Mouse (Mus musculus): Measurements from ENCODE around the gene Arrb2.

- TF ChIP-seq CTCF (IDR thresholded peaks at IDR 0.05; ENCODE audit: low read depth, low read length), result no peak
- TF ChIP-seq POLR2A (IDR thresholded peaks at IDR 0.05; ENCODE audit: borderline replicate concordance, low read depth, low read length), result no peak
Measured at GRCm38 (mm10) chr11:70418199-70418598, 14.2 kb upstream of the Arrb2 start.
